Mouse (Mus musculus) neural tube, embryonic 13.5 days (tissue): ENCODE data around the gene Reg2. TPM values are rescaled to one million over a fixed set of nuclear protein-coding genes. Genes with fewer than 3 reads are reported as not detected.
"Not testable (repeated sequence)": the region's sequence is repeated elsewhere in the genome, so short reads cannot be mapped to it uniquely, and the experiment has no call there.

ENCODE experiments used
- ATAC-seq: fragments of 200-750 bp; cut with Nextera tagmentation; 2 replicates; pipeline ENCODE4 v1.8.0; 2017; ENCODE audit warnings: low read depth, mild to moderate bottlenecking, moderate TSS enrichment, moderate library complexity
- H3K27ac ChIP-seq: fragments of 300-500 bp; sonication (generic); replicated peaks from 2 replicates; pipeline ENCODE4 v1.5.1; 2015; ENCODE audit warnings: moderate library complexity, mild to moderate bottlenecking, inconsistent platforms
- H3K27me3 ChIP-seq: fragments of 300-500 bp; sonication (generic); 2 replicates; pipeline ENCODE4 v1.6.1; 2015; ENCODE audit warnings: mild to moderate bottlenecking, inconsistent platforms
- H3K36me3 ChIP-seq: fragments of 300-500 bp; sonication (generic); 2 replicates; pipeline ENCODE4 v1.6.1; 2015; ENCODE audit warnings: mild to moderate bottlenecking, inconsistent platforms
- H3K4me1 ChIP-seq: fragments of 300-500 bp; sonication (generic); replicated peaks from 2 replicates; pipeline ENCODE4 v1.6.1; 2015; ENCODE audit warnings: inconsistent platforms
- H3K4me2 ChIP-seq: fragments of 300-500 bp; sonication (generic); 2 replicates; pipeline ENCODE4 v1.6.1; 2015; ENCODE audit warnings: inconsistent platforms, mild to moderate bottlenecking, moderate library complexity
- H3K4me3 ChIP-seq: fragments of 300-500 bp; sonication (generic); 2 replicates; pipeline ENCODE4 v1.5.1; 2015; ENCODE audit warnings: mild to moderate bottlenecking, inconsistent platforms
- H3K9ac ChIP-seq: fragments of 300-500 bp; sonication (generic); 2 replicates; pipeline ENCODE4 v1.6.1; 2015; ENCODE audit warnings: moderate library complexity, mild to moderate bottlenecking, inconsistent platforms
- H3K9me3 ChIP-seq: fragments of 300-500 bp; sonication (generic); 2 replicates; pipeline ENCODE4 v1.6.1; 2016; ENCODE audit warnings: inconsistent platforms
- WGBS: fragments of 180-500 bp; shearing (Covaris S2); methylation state at CpG from one replicate; pipeline ENCODE4 v1.1.7; 2015; 5-methylcytosine and 5-hydroxymethylcytosine counted together
- polyA plus RNA-seq: library from polyadenylated mRNA; unstranded; fragments of >200 nt; fragmentation: Nextera tagmentation; extraction: Ambion mirVana; gene quantifications from 2 replicates; pipeline ENCODE4 v1.2.1, GENCODE M21; 2015

Reg2 gene
- polyA plus RNA-seq, result not detected in 2 replicates

DNA sequence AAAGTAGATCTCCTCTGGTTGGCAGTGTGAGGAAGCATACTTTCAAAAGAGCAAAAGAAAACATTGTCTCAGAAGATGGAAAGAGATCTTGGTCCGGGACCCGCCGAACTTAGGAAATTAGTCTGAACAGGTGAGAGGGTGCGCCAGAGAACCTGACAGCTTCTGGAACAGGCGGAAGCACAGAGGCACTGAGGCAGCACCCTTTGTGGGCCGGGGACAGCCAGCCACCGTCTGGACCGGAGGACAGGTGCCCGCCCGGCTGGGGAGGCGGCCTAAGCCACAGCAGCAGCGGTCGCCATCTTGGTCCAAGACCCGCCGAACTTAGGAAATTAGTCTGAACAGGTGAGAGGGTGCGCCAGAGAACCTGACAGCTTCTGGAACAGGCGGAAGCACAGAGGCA, at the start of gene Reg2:
TSS of gene Reg2 (plus strand) at position 301 of the 400 bp plus-strand sequence.
- not testable (repeated sequence) for H3K36me3 ChIP-seq, H3K27ac ChIP-seq, H3K4me2 ChIP-seq, H3K9me3 ChIP-seq, H3K27me3 ChIP-seq, H3K4me1 ChIP-seq, H3K4me3 ChIP-seq, ATAC-seq, H3K9ac ChIP-seq
- WGBS, result 98% methylated on average over 4 of the region's 17 CpGs

- Histone ChIP-seq H3K36me3 (no peaks in the 10 kb centered on the region), H3K4me2 (no peak overlapping the region), H3K9ac (no peak overlapping the region), H3K27ac (no peak overlapping the region), H3K9me3 (no peaks in the 10 kb centered on the region), H3K4me1 (no peaks in the 10 kb centered on the region), H3K4me3 (no peak overlapping the region), H3K27me3 (no peaks in the 10 kb centered on the region)
- WGBS, result 75% methylated on average over 2 of the region's 2 CpGs
- ATAC-seq, result no peak
These were observed 33.4 kb upstream of the Reg2 start for GRCm38 (mm10) chr6:78361971-78362563.

- 93% methylated on average over 2 of the region's 2 CpGs for WGBS
- Histone ChIP-seq H3K27ac (no peak within 1 kb of the TSS), H3K4me2 (no peak within 1 kb of the TSS), H3K9me3 (no peaks in the 10 kb centered on the region), H3K4me3 (no peak within 1 kb of the TSS), H3K36me3 (no peaks in the 10 kb centered on the region), H3K4me1 (no peaks in the 10 kb centered on the region), H3K9ac (no peak within 1 kb of the TSS), H3K27me3 (no peaks in the 10 kb centered on the region)
- no peak for ATAC-seq
These were observed 25.1 kb upstream of the Reg2 start, which contains the start of gene Reg3b for GRCm38 (mm10) chr6:78370357-78370756. Reg3b (plus strand) TSS chr6:78370657.

DNA sequence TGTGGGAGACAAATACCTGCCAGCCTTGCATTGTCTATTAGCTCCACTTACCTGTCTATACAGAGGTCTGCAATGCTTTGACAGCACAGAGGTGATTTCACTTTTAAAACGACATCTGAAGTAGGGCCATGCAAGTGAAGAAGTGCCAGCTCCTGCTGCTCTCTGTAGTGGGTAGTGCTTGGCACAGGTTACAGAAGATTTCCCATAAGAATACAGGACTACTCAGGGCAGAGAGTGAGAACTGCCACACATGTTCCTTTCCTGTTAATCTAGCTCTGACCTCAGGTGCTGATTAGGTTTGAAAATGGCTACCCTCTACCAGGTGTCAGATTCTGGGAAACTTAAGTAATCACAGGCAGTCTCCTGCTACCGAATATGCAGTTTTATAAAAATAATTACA, 16.7 kb upstream of the Reg2 start, which contains the start of gene Reg3d:
TSS of gene Reg3d (minus strand) at position 101 of the 400 bp plus-strand sequence.
- Histone ChIP-seq H3K27me3 (no peaks in the 10 kb centered on the region), H3K4me3 (no peak within 1 kb of the TSS), H3K36me3 (no peaks in the 10 kb centered on the region), H3K4me1 (no peaks in the 10 kb centered on the region), H3K4me2 (no peak within 1 kb of the TSS), H3K27ac (no peak within 1 kb of the TSS), H3K9me3 (no peaks in the 10 kb centered on the region), H3K9ac (no peak within 1 kb of the TSS)
- 82% methylated on average over 2 of the region's 2 CpGs for WGBS
- no peak for ATAC-seq

- H3K27me3 ChIP-seq, result no peaks in the 10 kb centered on the region
- no peak for ATAC-seq
- H3K4me2 ChIP-seq, result no peak within 1 kb of the TSS
- H3K9me3 ChIP-seq, result no peaks in the 10 kb centered on the region
- H3K4me1 ChIP-seq, result no peaks in the 10 kb centered on the region
- no peaks in the 10 kb centered on the region for H3K36me3 ChIP-seq
- no peak within 1 kb of the TSS for H3K9ac ChIP-seq
- no peak within 1 kb of the TSS for H3K27ac ChIP-seq
- H3K4me3 ChIP-seq, result no peak within 1 kb of the TSS
These were observed 15.0 kb upstream of the Reg2 start, which contains the start of gene Reg3a for GRCm38 (mm10) chr6:78380409-78380808. Reg3a (plus strand) TSS chr6:78380709.

DNA sequence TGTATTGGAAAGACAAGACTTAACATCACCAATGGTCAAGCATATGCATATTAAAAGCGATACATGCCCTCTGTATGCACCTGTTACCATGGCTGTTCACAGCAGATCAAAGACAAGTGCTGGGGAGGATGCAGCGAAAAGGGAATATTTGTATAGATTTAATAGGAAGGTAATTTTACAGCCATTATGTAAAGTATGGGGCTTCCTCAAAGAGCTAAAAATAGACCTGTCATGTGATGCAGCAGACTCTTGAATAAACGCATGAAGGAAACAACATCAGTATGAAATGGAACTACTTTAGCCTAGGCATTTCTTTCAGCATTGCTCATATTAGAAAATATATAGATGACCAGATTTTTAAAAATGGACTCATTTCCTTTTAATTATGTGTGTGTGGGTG, 9.8 kb upstream of the Reg2 start:
- Histone ChIP-seq H3K36me3 (no peaks in the 10 kb centered on the region), H3K27me3 (no peaks in the 10 kb centered on the region), H3K4me3 (no peak overlapping the region), H3K4me1 (no peaks in the 10 kb centered on the region), H3K9me3 (no peaks in the 10 kb centered on the region), H3K9ac (no peak overlapping the region), H3K4me2 (no peak overlapping the region), H3K27ac (no peak overlapping the region)
- no peak for ATAC-seq
- 89% methylated on average over 3 of the region's 3 CpGs for WGBS

DNA sequence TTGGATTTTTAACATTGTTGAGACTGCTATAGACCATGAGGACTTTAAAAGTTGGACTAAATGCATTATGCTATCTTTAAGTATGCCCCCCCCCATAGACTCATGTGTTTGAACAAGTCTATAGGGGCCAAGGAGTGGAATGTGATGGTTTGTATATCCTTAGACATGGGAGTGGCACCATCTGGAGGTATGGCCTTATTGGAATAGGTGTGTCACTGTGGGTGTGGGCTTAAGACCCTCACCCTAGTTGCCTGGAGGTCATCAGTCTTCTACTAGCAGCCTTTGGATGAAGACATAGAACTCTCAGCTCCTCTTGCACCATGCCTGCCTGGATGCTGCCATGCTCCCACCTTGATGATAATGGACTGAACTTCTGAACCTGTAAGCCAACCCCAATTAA, 27.0 kb downstream of the Reg2 start, which contains the start of gene Reg1:
TSS of gene Reg1 (plus strand) at position 301 of the 400 bp plus-strand sequence.
- not testable (repeated sequence) for H3K4me2 ChIP-seq, H3K9me3 ChIP-seq, ATAC-seq, H3K4me3 ChIP-seq, H3K27ac ChIP-seq, H3K4me1 ChIP-seq, H3K36me3 ChIP-seq, H3K9ac ChIP-seq, H3K27me3 ChIP-seq

DNA sequence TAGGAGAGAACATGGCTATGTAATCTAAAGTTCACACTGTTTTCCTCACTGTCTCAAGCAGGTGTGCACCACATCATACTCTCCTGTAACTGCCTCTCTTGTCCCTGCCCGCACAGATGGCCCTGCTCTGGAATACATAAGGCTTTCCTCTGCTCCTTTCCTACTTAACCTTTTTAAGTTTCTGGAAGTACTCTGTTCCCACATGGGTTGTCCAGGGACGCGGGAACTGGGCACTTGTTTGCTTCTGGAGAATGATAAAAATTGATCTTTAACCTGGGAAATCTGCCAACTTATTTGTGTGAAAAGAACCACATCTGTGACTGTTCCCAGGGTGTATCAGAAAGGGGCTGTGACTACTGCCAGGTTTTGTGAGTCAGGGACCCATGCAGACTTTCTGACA, 30.1 kb downstream of the Reg2 start:
- Histone ChIP-seq H3K9ac (no peak overlapping the region), H3K4me3 (no peak overlapping the region), H3K27ac (no peak overlapping the region), H3K36me3 (no peaks in the 10 kb centered on the region), H3K4me2 (no peak overlapping the region), H3K27me3 (no peaks in the 10 kb centered on the region), H3K4me1 (no peaks in the 10 kb centered on the region), H3K9me3 (no peaks in the 10 kb centered on the region)
- 92% methylated on average over 3 of the region's 3 CpGs for WGBS
- ATAC-seq, result no peak

DNA sequence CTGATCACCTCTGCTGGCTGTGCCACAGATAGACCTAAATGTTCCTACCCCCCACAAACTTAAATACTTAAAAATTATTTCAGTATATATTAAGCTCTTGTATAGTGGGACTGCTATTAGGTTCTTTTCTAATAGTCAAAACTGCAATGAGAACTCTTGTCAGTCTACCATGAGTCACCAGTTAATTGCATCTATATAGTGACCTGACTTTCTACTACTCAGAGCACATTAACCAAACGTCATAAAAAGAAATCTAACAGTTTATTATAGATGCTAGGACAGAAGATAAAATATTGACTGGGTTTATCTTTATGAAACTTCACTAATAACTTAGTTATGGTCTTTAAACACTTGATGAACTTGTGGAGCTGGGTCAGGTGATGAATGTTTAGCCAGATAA, 51.8 kb downstream of the Reg2 start:
- Histone ChIP-seq H3K4me3 (no peak overlapping the region), H3K4me2 (no peak overlapping the region), H3K27me3 (no peaks in the 10 kb centered on the region), H3K9ac (no peak overlapping the region), H3K9me3 (no peaks in the 10 kb centered on the region), H3K4me1 (no peaks in the 10 kb centered on the region), H3K27ac (no peak overlapping the region), H3K36me3 (no peaks in the 10 kb centered on the region)
- no peak for ATAC-seq
- WGBS, result 72% methylated on average over 1 of the region's 1 CpGs

- no peaks in the 10 kb centered on the region for H3K27me3 ChIP-seq
- no peak overlapping the region for H3K4me2 ChIP-seq
- ATAC-seq, result no peak
- no peaks in the 10 kb centered on the region for H3K4me1 ChIP-seq
- no peak overlapping the region for H3K4me3 ChIP-seq
- no peak overlapping the region for H3K27ac ChIP-seq
- H3K9ac ChIP-seq, result no peak overlapping the region
- H3K36me3 ChIP-seq, result no peaks in the 10 kb centered on the region
- no peaks in the 10 kb centered on the region for H3K9me3 ChIP-seq
These were observed 53.0 kb downstream of the Reg2 start for GRCm38 (mm10) chr6:78448409-78448808.

GRCm38 (mm10) chr6:78452804-78453203, 57.4 kb downstream of the Reg2 start:
- Histone ChIP-seq H3K4me1 (no peaks in the 10 kb centered on the region), H3K36me3 (no peaks in the 10 kb centered on the region), H3K4me3 (no peak overlapping the region), H3K27me3 (no peaks in the 10 kb centered on the region), H3K27ac (no peak overlapping the region), H3K4me2 (no peak overlapping the region), H3K9me3 (no peaks in the 10 kb centered on the region), H3K9ac (no peak overlapping the region)
- ATAC-seq, result no peak
- 90% methylated on average over 2 of the region's 2 CpGs for WGBS
